Mouse (Mus musculus) spleen, adult 2 months (tissue): ENCODE data around the gene Kcnab1. TPM values are rescaled to one million over a fixed set of nuclear protein-coding genes. Genes with fewer than 3 reads are reported as not detected.

ENCODE experiments used
- DNase-seq, 2 experiments: peaks; one replicate each; pipeline versions ENCODE4 v3.0.0 to v3.0.0-alpha.2; 2012 to 2021; ENCODE audit warnings: low spot score in 2 of 2, low read depth in 1 of 2
- H3K27ac ChIP-seq: fragments of 200-500 bp; 2 replicates; pipeline ENCODE4 v1.5.1; 2012; ENCODE audit warnings: low read length, inconsistent platforms; ENCODE audit not compliant: insufficient read depth
- H3K27me3 ChIP-seq: fragments of 200-500 bp; 2 replicates; pipeline ENCODE4 v1.6.1; 2012; ENCODE audit warnings: mild to moderate bottlenecking, moderate library complexity, low read length, inconsistent platforms; ENCODE audit not compliant: control insufficient read depth, insufficient read depth
- H3K36me3 ChIP-seq: fragments of 200-500 bp; 2 replicates; pipeline ENCODE4 v1.6.1; 2012; ENCODE audit warnings: mild to moderate bottlenecking, low read length, inconsistent platforms; ENCODE audit not compliant: control insufficient read depth, insufficient read depth
- H3K4me1 ChIP-seq: fragments of 200-500 bp; 2 replicates; pipeline ENCODE4 v1.6.1; 2011; ENCODE audit warnings: inconsistent platforms; ENCODE audit not compliant: control insufficient read depth, insufficient read depth, insufficient read length
- H3K4me3 ChIP-seq: fragments of 200-500 bp; 2 replicates; pipeline ENCODE4 v1.5.1; 2011; ENCODE audit warnings: mild to moderate bottlenecking, inconsistent platforms; ENCODE audit not compliant: insufficient read depth, insufficient read length; ENCODE audit errors: extremely low read depth
- CTCF ChIP-seq: fragments of 200-500 bp; IDR thresholded peaks from 2 replicates; pipeline ENCODE4 v1.5.1; 2011; ENCODE audit warnings: mild to moderate bottlenecking, inconsistent platforms; ENCODE audit not compliant: insufficient read depth, insufficient read length, insufficient replicate concordance; ENCODE audit errors: extremely low read depth
- POLR2A ChIP-seq: fragments of 200-500 bp; IDR thresholded peaks from 2 replicates; pipeline ENCODE4 v1.6.1; 2011; ENCODE audit warnings: low read depth, low read length, inconsistent platforms
- WGBS: fragments of 180-500 bp; shearing (Covaris S2); methylation state at CpG from one replicate; pipeline ENCODE4 v1.1.7; 2018; 5-methylcytosine and 5-hydroxymethylcytosine counted together
- polyA plus RNA-seq: library from polyadenylated mRNA; depleted of rRNA; stranded (reverse); fragments of >200 nt; gene quantifications from 2 replicates; pipeline ENCODE4 v1.2.3, GENCODE M21; 2012

The Kcnab1 gene
- polyA plus RNA-seq, 1 experiment, result 0.16 TPM

DNA sequence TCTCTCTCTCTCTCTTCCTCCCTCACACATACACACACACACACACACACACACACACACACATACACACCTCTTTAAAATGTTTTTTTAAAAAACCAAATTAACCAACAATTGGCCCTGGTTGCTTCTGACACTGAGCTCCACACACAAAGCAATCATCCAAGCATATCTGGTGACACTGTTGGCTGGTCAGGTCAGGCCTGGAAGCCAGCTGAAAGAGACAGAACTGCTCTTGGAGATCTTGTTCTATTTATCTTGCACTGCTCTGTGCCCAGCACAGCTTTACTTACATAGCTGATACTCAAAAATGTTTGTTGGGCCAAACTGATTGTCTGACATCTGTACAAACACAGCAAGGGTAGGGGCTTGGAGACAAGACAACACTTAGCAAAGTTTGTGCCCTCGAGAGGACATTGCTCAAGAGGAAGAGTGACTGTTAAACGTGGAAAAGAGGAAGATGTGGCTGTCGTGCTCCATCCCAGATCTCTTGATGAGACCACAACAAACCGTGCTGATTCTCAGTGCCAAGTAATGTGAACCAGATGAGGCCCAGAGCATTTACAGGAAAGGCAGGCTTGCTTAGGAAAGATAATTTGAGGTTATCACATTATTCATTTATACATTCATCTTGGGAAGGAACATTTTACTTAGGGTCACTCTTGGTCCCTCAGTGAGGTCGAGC lies 308.9 kb downstream of the Kcnab1 start:
- no peak overlapping the region for H3K27ac ChIP-seq
- 19% methylated on average over 5 of the region's 5 CpGs for WGBS
- H3K4me1 ChIP-seq, result no peaks in the 10 kb centered on the region
- no peak for DNase-seq
- H3K36me3 ChIP-seq, result no peaks in the 10 kb centered on the region
- no peak for TF ChIP-seq CTCF
- no peak for TF ChIP-seq POLR2A
- no peak overlapping the region for H3K4me3 ChIP-seq
- H3K27me3 ChIP-seq, result no peaks in the 10 kb centered on the region

DNA sequence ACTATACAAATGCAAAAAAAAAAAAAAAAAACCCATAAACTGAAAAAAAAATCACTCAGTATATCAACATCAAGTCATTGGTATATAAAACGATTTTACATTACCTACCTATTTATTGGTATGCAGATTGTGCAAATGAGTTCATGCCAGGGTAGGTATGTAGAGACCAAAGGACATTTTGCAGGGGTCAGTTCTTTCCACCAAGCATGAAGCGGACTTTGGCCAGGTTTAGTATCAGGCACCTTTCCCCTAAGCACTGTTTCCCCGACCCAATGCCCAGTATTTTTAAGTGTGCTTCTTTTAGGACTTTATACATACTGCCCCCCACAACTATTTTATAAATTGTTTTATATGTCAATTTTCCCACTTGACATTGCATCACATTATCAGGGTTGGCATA lies 310.5 kb downstream of the Kcnab1 start:
- no peaks in the 10 kb centered on the region for H3K4me1 ChIP-seq
- no peaks in the 10 kb centered on the region for H3K27me3 ChIP-seq
- H3K36me3 ChIP-seq, result no peaks in the 10 kb centered on the region
- H3K27ac ChIP-seq, result no peak overlapping the region
- no peak for TF ChIP-seq POLR2A
- TF ChIP-seq CTCF, result no peak
- no peak for DNase-seq
- WGBS, result 94% methylated on average over 3 of the region's 3 CpGs
- H3K4me3 ChIP-seq, result no peak overlapping the region
